Mouse (Mus musculus): ENCODE results near the gene Atxn1l.

Atxn1l gene

GRCm38 (mm10) chr8:109731012-109731411 is 6.5 kb downstream of the Atxn1l start:
- in situ Hi-C loops (cut with MseI, MboI): no loop called here

- in situ Hi-C loops (cut with MseI, MboI): no loop called here
Measured at GRCm38 (mm10) chr8:109725106-109725505, 12.4 kb downstream of the Atxn1l start.

GRCm38 (mm10) chr8:109714961-109715360 is 22.6 kb downstream of the Atxn1l start:
- in situ Hi-C loops (cut with MseI, MboI): no loop called here

GRCm38 (mm10) chr8:109712521-109712920 is 25.0 kb downstream of the Atxn1l start:
- in situ Hi-C loops (cut with MseI, MboI): no loop called here

GRCm38 (mm10) chr8:109707921-109708320 is 29.6 kb downstream of the Atxn1l start:
- in situ Hi-C loops (cut with MseI, MboI): no loop called here

GRCm38 (mm10) chr8:109706874-109707237 is 30.7 kb downstream of the Atxn1l start:
- in situ Hi-C loops (cut with MseI, MboI): no loop called here

GRCm38 (mm10) chr8:109706076-109706873 is 31.3 kb downstream of the Atxn1l start:
- in situ Hi-C loops (cut with MseI, MboI): no loop called here

GRCm38 (mm10) chr8:109705320-109706075 is 32.0 kb downstream of the Atxn1l start, which contains the start of gene Zfp821:
Gene Zfp821 (plus strand): TSS chr8:109705546.
- in situ Hi-C loops (cut with MseI, MboI): no loop called here

GRCm38 (mm10) chr8:109704565-109705319 is 32.8 kb downstream of the Atxn1l start:
- in situ Hi-C loops (cut with MseI, MboI): no loop called here

- in situ Hi-C loops (cut with MseI, MboI): no loop called here
Measured at GRCm38 (mm10) chr8:109698477-109698876, 39.1 kb downstream of the Atxn1l start.

- in situ Hi-C loops (cut with MseI, MboI): no loop called here
Measured at GRCm38 (mm10) chr8:109697754-109698153, 39.8 kb downstream of the Atxn1l start.

GRCm38 (mm10) chr8:109694154-109694553 is 43.4 kb downstream of the Atxn1l start:
- in situ Hi-C loops (cut with MseI, MboI): no loop called here

- in situ Hi-C loops (cut with MseI, MboI): no loop called here
Measured at GRCm38 (mm10) chr8:109693146-109693900, 44.2 kb downstream of the Atxn1l start, which contains the start of gene Ist1. Gene Ist1 (minus strand): TSS chr8:109693260.

- in situ Hi-C loops (cut with MseI, MboI): no loop called here
Measured at GRCm38 (mm10) chr8:109692443-109693145, 44.9 kb downstream of the Atxn1l start.

GRCm38 (mm10) chr8:109691769-109692168 is 45.8 kb downstream of the Atxn1l start:
- in situ Hi-C loops (cut with MseI, MboI): no loop called here

GRCm38 (mm10) chr8:109687248-109687647 is 50.3 kb downstream of the Atxn1l start:
- in situ Hi-C loops (cut with MseI, MboI): no loop called here

GRCm38 (mm10) chr8:109682120-109682519 is 55.4 kb downstream of the Atxn1l start:
- in situ Hi-C loops (cut with MseI, MboI): no loop called here

GRCm38 (mm10) chr8:109681535-109681934 is 56.0 kb downstream of the Atxn1l start:
- in situ Hi-C loops (cut with MseI, MboI): no loop called here
